8 mouse cellular contexts compared by ENCODE assay signal in the genomic region with DNA sequence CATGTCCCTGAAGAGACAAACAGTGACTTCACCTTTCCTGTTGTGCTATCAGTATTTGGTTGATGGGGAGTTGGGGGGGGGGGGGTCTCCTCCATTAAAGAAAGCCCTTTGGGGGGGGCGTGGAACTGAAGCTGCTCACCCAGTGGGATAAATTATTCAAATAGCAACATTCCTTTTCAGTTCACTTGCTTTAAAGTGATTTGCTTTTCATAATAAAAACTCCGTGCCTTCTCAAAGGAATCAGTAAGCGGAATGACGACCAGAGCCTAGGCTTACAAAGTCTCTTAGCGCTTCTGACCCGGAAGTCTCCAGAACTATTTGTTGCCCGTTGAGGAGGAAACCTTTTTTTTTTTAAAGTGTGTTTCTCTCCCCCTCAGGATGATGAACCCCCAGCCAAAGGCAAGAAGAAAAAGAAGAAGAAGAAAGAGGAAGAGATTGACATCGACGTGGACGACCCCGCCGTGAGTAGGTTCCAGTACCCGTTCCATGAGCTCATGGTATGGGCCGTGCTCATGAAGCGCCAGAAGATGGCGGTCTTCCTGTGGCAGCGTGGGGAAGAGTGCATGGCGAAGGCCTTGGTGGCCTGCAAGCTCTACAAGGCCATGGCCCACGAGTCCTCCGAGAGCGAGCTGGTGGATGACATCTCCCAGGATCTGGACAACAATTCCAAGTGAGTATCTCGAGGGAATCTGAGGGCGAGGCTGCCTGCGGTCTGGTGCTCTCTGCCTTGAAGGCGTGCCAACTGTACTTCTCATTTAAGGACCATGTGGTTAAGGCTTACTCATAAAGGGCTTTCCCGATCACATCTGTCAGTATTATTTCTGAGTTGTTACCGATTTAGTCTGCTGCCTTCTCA.
DNase-seq lines count a peak whose midpoint lies in the region.

No protein-coding gene starts in this region.

- DNase-seq in embryo, embryonic 11 days: peak; percentile 11
- DNase-seq in embryo, embryonic 10 days (ENCODE audit: low spot score): no peak
- peak; percentile 38 for DNase-seq in lung, postnatal 36 days
- no peak for DNase-seq in lung, postnatal 4 days
- DNase-seq in NIH3T3 (ENCODE audit: low read depth): peak; percentile 83
- peak; percentile 12 for DNase-seq in mesoderm, embryonic 11.5 days (ENCODE audit: low read depth, low spot score)
- no peak for DNase-seq in kidney, adult 9 months
- no peak for DNase-seq in cerebellum, postnatal 14 days

Comparison
In these comparisons a context has a peak if more than half of its experiments do, and no peak if none do; other contexts are left out.
1. DNase-seq: peak in embryo, embryonic 11 days (single experiment), lung, postnatal 36 days (single experiment), NIH3T3 (single experiment) and mesoderm, embryonic 11.5 days (single experiment); none in embryo, embryonic 10 days (single experiment), lung, postnatal 4 days (0 of 2), kidney, adult 9 months (single experiment) and cerebellum, postnatal 14 days (0 of 2).